Mouse (Mus musculus): ENCODE results near the gene Rnf212. TPM values are rescaled to one million over a fixed set of nuclear protein-coding genes. Genes with fewer than 3 reads are reported as not detected.
A peak's percentile ranks its signal among the peaks of the same experiment; 100 is the strongest.
"Not testable (repeated sequence)": the region's sequence is repeated elsewhere in the genome, so short reads cannot be mapped to it uniquely, and the experiment has no call there.

Rnf212 gene
- not detected for total RNA-seq (2022)

DNA sequence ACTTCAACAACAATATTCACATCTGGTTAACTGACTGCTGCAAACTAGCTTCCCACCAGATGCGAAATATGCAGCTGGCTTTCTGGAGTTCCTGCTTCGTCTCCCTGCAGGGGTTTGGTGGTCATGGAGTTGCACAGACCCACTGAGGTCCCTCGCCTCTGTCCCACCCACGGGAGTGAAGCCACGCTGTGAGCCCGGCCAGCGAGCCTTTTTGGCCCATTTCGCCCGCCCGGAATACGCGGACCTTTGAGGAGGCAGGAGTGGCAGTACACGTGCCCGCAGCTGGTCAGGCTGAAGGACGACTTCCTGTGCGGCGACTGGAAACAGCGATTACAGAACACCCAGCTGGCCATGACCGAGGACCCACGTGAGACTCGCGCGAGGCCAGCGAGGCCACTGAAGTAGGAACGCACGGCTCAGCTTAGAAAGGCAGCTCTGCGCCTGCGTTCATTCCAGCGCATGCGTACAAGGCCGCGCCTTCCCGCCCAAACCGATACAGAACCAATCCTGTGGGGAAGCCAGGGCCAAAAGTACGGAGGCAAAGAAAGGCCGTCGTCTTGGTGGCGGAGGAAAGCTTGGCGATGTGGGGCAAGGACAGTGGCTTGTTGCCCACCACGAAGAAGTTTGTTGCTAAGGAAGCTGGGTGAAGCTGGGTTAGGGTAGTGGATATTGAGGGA, at the start of gene Rnf212:
Gene Rnf212 (minus strand): TSS at position 353 of the 677 bp plus-strand sequence.
- DNase-seq (ENCODE audit: low spot score in 2 of 2) = no peak

DNA sequence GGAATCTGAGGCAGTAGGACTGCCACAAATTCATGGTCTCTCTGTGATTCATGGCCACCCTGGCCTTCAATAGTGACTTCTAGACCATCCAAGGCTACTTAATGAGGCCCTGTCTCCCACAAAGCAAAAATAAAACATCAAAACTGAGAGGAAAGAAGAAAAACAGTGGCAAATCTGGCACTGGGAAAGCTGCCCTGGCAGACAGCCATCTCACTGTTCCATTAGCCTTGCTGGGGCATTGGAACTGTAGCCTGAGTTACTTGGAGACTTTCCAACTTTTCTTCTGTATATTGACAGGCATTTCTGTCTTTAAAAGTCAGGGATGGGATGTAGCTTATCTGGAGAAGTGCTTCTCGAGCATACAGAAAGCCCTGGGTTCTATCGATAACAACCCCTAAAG, 48.5 kb upstream of the Rnf212 start:
- DNase-seq (ENCODE audit: low spot score in 2 of 2) = no peak

DNA sequence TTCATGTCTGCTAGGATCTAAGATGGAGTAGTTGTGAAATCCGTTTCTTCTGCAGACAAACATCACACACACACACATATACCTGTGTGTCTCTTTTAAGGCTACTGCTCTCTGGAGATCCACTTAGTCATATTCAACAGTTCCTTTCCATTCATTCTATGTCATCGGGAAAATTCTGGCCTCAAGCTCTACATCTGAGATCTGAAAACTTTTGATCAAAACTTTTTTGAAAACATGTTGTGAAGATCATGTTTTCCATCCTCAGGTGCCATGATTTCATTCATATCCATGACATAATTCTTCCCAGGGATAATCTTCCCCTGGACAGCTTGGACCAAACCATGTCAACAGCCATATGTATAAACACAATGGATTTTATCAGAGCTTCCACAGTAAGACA, 34.0 kb upstream of the Rnf212 start, which contains the start of gene Vmn2r8:
Gene Vmn2r8 (minus strand): TSS at position 101 of the 400 bp plus-strand sequence.
- not testable (repeated sequence) for DNase-seq (ENCODE audit: low spot score in 2 of 2)

DNA sequence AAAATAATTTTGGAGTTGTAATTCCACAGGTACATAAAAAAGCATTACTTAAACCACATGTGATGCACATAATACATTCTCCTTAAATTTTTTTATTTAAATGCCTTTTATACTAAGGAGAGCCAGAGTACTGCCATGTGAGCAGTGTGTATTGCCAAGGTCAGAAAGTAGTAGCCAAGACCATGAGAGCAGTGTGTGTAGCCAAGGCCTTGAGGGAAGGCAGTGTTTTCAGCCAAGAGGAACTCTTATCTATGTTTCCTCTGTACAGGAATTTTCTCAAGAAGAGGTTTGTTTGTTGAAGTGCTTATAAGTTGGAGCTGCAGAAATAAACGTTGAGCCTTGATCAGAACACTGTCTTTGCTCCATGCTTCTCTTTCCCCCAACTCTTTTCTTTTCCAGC, 28.9 kb upstream of the Rnf212 start:
- no peak for DNase-seq (ENCODE audit: low spot score in 2 of 2)

DNA sequence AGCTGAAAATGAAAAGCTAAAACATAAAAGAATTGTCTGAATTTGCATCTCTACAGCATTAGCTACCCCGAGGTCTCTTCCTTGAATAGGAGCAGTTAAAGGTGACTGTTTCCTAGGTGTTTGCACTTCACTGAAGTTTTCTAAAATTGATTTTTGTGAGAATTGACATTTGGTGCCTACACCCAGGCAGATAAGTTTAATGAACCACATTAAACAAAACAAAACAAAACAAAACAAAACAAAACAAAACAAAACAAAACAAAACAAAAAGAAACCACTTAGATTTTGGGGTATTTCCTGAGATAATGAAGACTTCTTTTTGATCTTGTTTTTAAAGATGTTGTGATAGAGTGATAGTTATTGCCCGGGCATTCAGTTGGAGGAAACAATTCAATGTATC, 20.5 kb upstream of the Rnf212 start, which contains the start of gene Tmed11:
Gene Tmed11 (minus strand): TSS at position 101 of the 400 bp plus-strand sequence.
- not testable (repeated sequence) for DNase-seq (ENCODE audit: low spot score in 2 of 2)

DNA sequence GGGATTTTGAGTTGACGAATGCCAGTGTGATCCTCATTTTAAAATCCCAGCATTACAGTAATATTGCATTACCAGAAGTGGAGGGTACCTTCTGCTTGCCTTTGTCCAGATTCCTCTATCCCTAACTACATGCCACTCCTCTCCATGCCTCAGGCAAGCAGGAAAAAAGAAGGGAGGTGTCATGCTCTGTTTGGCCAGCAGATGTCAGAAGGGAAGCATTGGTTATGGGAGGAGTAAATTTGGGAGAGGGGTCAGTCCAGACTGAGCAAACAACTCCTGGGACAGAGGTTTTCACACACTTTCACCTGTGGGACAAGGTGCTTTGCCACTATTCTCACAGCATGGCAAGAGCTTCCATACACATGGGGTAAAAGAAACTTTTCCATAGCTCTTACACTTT, 15.6 kb upstream of the Rnf212 start:
- DNase-seq (ENCODE audit: low spot score in 2 of 2) = not testable (repeated sequence)

DNA sequence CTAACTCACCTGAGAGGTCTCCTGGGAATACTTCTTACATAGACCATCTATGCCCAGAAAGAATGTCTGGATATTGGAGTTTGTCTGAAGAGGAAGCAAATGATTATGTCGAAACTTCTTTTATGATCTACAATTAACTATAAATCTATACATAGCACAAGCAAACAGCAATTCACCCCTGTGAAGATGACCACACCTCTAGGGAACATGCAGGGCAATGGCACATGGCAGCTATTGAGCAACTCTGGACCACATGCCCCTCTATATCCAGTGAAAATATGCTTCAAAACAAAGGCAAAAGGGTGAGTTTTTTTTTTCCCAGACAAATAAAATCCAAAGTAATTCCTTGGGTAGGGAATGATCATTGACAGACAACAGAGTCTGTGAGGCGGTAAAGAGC, 14.8 kb downstream of the Rnf212 start:
- DNase-seq (ENCODE audit: low spot score in 2 of 2) = no peak

DNA sequence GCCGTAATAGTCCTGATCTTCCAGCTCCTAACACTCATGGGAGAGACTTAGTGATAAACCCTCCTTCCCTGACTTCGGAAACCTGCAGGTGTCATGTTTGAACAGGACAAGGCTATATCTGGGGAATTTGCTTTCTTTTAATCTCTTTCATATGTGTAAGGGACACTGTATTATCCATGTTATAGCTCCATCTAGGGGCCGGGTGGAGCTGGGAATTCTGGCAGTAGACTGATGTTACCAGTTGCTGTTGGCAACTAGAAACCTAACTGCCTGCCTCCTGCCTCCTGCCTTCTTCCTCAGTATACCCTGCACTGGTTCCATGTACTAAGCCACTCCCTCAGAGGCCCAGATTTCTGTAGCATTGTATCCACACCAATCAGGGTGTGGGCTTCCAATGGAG, 16.4 kb downstream of the Rnf212 start:
- DNase-seq (ENCODE audit: low spot score in 2 of 2) = no peak

DNA sequence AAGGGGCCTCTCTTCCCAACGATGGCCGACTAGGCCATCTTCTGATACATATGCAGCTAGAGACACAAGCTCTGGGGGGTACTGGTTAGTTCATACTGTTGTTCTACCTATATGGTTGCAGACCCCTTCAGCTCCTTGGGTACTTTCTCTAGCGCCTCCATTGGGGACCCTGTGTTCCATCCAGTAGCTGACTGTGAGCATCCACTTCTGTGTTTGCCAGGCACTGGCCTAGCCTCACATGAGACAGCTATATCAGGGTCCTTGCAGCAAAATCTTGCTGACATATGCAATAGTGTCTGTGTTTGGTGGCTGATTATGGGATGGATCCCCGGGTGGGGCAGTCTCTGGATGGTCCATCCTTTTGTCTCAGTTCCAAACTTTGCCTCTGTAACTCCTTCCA, 23.5 kb downstream of the Rnf212 start:
- not testable (repeated sequence) for DNase-seq (ENCODE audit: low spot score in 2 of 2)

DNA sequence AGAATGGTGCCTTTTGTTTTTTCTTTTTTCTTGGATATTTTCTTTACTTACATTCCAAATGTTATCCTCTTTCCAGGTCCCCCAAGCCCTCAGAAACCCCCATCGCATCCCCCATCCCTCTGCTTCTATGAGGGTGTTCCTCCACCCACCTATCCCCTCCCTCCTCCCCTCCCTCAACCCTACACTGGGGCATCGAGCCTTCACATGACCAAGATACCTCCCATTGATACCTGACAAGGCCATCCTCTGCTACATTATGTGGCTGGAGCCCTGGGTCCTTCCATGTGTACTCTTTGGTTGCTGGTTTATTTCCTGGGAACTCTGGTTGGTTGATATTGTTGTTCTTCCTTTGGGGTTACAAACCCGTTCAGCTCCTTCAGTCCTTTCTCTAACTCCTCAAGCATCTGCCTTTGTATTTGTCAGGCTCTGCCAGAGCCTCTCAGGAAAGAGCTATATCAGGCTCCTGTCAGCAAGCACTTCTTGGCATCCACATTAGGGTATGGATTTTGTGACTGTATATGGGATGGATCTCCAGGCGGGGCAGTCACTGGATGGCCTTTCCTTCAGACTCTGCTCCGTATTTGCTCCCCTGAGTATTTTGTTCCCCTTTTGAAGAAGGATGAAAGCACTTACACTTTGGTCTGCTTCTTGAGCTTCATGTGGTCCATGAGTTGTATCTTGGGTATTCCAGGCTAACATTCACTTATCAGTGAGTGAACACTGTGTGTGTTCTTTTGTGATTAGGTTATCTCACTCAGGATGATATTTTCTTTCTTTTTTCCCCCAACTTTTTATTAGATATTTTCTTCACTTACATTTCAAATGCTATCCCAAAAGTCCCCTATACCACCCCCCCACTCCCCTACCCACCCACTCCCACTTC, 24.2 kb downstream of the Rnf212 start:
- DNase-seq (ENCODE audit: low spot score in 2 of 2) = no peak

DNA sequence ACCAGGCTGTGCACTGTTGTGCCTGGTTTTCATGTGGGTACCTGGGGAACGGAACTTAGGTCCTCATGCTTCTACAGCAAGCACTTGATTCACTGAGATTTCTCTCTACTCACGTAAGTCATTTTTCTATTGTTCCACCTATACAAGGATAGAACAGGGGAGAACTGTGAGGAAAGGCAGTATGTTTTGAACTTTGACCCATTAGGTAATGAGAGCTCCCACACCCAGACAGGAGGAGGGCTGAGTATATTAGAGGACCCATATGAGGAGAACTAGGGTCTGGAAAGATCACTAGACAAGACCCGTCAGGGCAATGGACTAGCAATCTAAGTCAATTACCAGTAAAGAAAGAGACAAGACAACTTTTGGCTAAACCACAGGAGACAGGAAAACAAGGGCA, 30.2 kb downstream of the Rnf212 start:
- DNase-seq (ENCODE audit: low spot score in 2 of 2) = no peak

DNA sequence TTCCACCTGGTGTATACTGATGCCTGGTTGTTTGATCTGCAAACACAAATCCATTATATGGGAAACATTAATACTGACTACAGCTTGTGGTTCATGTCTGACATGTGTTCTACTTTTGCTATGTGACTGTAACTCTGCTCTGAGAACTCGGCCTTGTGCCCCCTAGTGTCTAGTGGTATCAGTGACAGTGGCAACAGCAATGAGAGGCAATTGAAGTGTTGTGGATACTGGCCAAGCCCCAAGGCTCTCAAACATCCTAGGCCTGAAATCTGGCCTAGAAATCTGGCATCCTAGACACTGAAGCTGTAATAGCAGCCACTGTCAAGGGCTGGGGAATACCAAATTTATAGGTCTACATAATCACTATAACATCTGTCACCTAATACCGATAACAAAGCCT, 30.9 kb downstream of the Rnf212 start:
- no peak for DNase-seq (ENCODE audit: low spot score in 2 of 2)

DNA sequence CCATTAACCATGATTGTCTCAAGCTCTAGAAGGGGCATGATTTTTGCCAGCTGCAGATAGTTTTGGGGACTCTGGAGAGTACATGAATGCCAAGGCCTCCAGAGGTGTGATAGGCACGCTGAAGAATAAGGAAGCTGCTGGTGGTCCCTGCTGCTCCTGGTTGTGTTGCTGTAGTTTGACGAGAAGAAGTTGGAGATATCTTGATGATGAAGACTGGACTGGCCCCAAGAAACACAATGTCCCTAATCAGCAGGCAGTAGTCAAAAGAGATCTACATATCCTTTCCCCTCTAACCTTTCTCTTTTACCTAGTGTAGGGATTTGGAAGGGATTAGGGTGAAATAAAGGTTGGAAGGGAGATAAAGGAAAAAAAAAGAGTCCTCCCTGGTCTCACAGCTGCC, 32.2 kb downstream of the Rnf212 start:
- no peak for DNase-seq (ENCODE audit: low spot score in 2 of 2)

DNA sequence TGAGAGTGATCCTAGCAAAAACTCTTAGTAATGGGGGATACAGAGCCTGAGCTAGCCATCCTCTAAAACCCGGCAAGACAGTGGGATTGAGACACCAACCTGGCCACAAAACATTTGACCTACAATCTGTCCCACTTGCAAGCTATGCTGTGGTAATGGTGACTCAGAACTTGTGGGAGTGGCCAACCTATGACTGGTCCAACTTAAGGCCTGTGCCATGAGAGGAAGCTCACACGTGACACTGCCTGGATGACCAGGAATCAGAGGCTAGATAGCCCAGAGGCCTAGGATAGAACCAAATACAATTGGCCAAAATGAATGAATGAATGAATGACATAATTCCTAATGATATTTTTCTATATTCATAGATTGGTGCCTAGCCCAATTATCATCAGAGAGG, 32.9 kb downstream of the Rnf212 start:
- no peak for DNase-seq (ENCODE audit: low spot score in 2 of 2)

DNA sequence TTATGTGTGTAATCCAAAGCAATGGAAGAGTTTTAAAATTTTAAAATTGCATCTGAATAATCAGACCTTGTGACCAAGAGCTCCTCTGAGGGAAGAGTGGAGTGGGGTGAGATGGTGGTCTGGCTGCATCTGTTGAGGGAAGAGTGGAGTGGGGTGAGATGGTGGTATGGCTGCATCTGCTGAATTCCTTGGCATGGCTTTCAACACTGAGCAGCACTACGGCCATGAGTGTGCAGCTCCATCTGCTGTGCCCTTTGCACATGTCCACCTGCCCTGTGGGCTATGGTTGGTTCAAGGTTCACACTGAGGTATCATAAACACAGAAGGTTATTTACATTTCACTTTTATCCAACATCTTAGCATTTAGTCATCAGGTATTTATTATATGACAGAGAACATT, 47.4 kb downstream of the Rnf212 start:
- DNase-seq (ENCODE audit: low spot score in 2 of 2) = no peak

DNA sequence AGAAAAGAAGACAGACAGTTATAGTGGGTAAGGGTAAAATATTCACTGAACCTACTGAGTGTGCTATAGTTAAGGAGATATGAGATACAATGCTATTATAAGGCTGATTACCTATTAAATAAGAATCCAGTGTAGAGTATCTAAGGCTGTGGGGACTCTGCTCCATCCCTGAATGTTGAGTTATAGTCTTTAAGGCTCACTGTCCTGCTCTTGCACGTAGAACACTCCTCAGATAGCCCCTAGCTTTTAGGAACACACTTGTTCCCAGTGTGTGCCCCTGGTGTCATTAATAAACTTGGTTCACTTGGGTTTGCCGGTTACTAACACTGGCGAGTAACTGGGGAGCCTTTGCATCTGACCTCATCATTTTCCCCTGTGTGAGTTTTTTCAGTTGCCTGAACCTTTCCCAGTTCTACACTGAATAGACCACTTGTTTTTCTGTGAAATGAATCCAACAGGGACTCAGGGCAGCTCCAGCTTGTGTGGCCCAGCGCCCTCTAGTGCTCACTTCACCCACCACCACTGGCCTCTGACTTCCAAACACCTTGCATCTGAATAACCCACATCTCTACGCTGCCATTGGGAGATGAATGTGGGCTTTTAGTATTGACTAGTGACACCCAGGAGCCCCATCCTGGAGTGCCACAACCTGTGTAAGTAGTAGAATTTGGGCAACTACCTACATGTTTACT, 48.1 kb downstream of the Rnf212 start:
- DNase-seq (ENCODE audit: low spot score in 2 of 2) = peak; percentile 36 to 44

DNA sequence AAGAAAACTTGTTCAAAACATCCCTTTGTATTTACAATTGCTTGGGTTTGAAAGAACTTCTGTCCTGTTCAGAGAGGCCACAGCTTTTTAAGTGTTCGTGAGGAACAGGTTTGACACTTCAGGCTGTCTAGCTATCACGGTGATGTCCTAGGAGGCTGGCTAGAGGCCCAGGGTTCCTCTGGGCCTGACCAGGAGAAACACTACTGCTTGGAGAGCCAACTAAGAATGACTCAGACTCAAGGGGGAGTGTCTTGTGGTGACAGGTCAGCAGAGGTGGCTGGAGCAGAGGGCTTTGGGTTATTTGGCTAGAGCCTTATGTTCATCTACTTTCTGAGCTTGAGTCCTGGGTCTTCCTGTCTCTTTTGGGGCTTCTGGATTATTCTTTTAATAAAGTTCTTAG, 50.8 kb downstream of the Rnf212 start:
- DNase-seq (ENCODE audit: low spot score in 2 of 2) = no peak

DNA sequence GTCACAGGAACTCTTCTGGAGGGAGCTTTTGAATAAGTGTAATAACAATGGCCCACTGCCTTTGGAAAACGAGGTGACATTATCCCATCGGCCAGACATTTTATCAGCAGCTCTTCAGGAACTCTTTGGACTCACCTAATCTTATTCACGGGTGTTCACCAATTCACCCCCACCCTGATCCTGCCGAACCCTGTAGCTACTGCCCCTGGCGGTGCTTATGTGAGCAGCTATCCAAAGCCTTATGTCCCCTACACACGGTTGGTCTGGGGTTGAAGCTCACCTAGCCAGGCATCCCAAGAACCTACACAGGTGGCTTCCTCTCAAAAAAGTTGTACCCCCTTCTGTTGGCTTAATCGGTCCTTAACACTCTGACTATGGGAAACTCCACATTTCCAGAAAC, 55.0 kb downstream of the Rnf212 start:
- DNase-seq (ENCODE audit: low spot score in 2 of 2) = no peak

DNA sequence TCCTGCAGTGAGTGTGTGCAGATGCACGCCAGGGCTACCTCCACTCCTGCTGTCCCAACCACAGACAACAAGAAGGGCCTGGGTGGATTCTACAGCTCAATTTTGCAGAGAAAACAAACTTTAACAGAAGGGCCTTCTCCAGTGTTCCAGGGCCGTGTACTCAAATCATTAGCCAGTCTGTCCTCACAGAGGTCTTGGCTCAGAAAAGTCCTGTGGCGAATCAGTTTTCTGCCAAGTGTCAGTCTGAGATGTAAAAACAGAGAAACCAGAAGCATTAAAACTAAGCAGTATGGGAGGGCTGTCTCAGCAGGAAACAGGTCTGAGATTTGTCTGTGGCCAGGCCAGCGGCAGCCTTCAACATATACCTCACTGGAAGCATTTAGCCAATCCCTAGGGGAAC, 56.7 kb downstream of the Rnf212 start:
- DNase-seq (ENCODE audit: low spot score in 2 of 2) = no peak

DNA sequence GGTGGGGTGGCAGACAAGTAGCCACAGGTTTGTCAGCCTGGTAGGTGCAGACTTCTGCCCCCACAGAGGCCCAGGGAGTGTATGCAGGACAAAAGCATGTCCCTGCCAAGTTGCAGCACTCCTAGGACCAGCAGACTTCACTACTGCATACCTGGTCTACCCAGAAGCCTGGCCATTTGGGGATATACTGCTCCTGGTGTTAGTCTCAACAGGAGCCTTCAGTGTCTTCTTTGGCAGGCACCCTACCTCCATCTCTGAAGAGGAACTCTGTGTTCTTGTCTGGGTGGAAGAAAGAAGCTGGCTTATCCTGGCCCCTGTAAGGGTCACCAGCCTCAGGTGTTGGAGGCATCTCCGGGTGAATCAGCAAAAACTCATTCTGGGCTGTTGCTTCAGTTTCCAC, 58.8 kb downstream of the Rnf212 start:
- DNase-seq (ENCODE audit: low spot score in 2 of 2) = no peak

DNA sequence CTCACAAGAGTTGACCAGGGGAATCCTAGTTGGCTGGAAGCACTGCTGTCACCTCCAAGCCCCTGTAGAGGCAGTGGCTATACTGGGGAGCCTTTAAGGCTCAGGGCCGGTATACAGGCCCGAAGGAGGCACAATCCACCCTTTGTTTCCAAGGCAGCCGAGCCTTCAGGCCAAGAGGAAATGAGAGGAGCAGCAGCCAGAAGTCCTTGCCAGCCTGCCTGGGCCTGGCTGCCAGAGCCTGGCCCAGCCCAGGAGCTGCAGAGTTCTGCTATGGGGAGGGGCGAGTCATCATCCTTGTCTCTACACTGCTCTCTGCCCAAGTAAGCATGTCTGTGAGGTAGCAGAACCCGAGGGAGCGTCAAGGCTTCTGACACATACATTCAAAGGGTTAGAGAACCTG, 60.6 kb downstream of the Rnf212 start:
- DNase-seq (ENCODE audit: low spot score in 2 of 2) = no peak

DNA sequence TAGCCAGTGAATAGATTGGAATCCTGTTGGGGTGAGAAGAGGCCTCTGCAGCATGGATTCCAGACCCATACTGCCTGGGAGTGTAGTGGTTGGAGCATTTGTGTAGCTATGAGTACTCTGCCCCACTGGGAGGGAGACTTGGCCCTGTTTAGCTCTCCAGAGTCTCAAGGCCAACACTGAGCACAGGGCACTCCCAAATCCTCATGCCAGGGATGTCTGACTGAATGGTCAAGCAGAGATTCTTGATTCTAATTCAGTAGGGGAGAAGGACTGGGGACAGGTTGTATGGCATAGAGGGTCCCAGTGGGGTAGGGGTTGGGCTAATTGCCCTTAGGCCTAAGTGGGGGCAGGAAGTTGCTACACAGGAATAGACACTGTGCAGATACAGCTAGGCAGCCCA, 61.1 kb downstream of the Rnf212 start:
- no peak for DNase-seq (ENCODE audit: low spot score in 2 of 2)

All from gastrocnemius, adult 8-10 months (tissue).